Mouse (Mus musculus): Measurements from ENCODE around the gene Tatdn2. TPM values are rescaled to one million over a fixed set of nuclear protein-coding genes. Genes with fewer than 3 reads are reported as not detected.
A peak's percentile ranks its signal among the peaks of the same experiment; 100 is the strongest.

The Tatdn2 gene
- 0.87 and 1.1 TPM in 2 replicates for polyA plus RNA-seq (2016; fragmentation: Nextera tagmentation; extraction: Ambion mirVana)

GRCm38 (mm10) chr6:113696582-113697221 is at the start of gene Tatdn2:
TSS of gene Tatdn2 (plus strand) at chr6:113697050.
- H3K27ac ChIP-seq (ENCODE audit: poor library complexity, severe bottlenecking) = peak within 1 kb of the TSS; percentile 92
- H3K4me1 ChIP-seq (replicated peaks) = peaks cover 56% of the 10 kb centered on the region
- peak within 1 kb of the TSS; percentile 96 for H3K9ac ChIP-seq
- H3K9me3 ChIP-seq (replicated peaks) = no peaks in the 10 kb centered on the region
- no peaks in the 10 kb centered on the region for H3K27me3 ChIP-seq (replicated peaks)
- peak within 1 kb of the TSS; percentile 69 for H3K4me3 ChIP-seq
- H3K36me3 ChIP-seq = peaks cover 34% of the 10 kb centered on the region
- ATAC-seq (ENCODE audit: insufficient number of reproducible peaks, low FRiP score) = peak; percentile 97
- under 1% methylated on average over 58 of the region's 58 CpGs for WGBS
- H3K4me2 ChIP-seq = peak within 1 kb of the TSS; percentile 97

- 82% methylated on average over 7 of the region's 7 CpGs for WGBS
- H3K27ac ChIP-seq (ENCODE audit: poor library complexity, severe bottlenecking) = no peak overlapping the region
- no peaks in the 10 kb centered on the region for H3K36me3 ChIP-seq
- H3K27me3 ChIP-seq (replicated peaks) = no peaks in the 10 kb centered on the region
- H3K4me3 ChIP-seq = no peak overlapping the region
- ATAC-seq (ENCODE audit: insufficient number of reproducible peaks, low FRiP score) = no peak
- H3K9ac ChIP-seq = no peak overlapping the region
- no peak overlapping the region for H3K4me2 ChIP-seq
- no peaks in the 10 kb centered on the region for H3K9me3 ChIP-seq (replicated peaks)
- no peaks in the 10 kb centered on the region; the same call in 1 of the 2 replicates for H3K4me1 ChIP-seq (replicated peaks)
Observed at GRCm38 (mm10) chr6:113649346-113650196, 47.3 kb upstream of the Tatdn2 start.

GRCm38 (mm10) chr6:113650197-113650640 is 46.6 kb upstream of the Tatdn2 start:
- Histone ChIP-seq H3K27ac (ENCODE audit: poor library complexity, severe bottlenecking) (no peak overlapping the region), H3K9ac (no peak overlapping the region), H3K27me3 (replicated peaks) (no peaks in the 10 kb centered on the region), H3K4me2 (no peak overlapping the region), H3K36me3 (no peaks in the 10 kb centered on the region), H3K4me1 (replicated peaks) (0 out of 2 replicates have a peak, but pooled peaks cover 4% of the 10 kb centered on the region), H3K4me3 (no peak overlapping the region), H3K9me3 (replicated peaks) (no peaks in the 10 kb centered on the region)
- no peak for ATAC-seq (ENCODE audit: insufficient number of reproducible peaks, low FRiP score)
- 66% methylated on average over 4 of the region's 4 CpGs for WGBS

- WGBS = 61% methylated on average over 3 of the region's 3 CpGs
Observed at GRCm38 (mm10) chr6:113651626-113652025, 45.2 kb upstream of the Tatdn2 start.

GRCm38 (mm10) chr6:113653551-113653950 is 43.3 kb upstream of the Tatdn2 start:
- 85% methylated on average over 7 of the region's 7 CpGs for WGBS
- H3K4me2 ChIP-seq = no peak overlapping the region
- no peak for ATAC-seq (ENCODE audit: insufficient number of reproducible peaks, low FRiP score)
- no peaks in the 10 kb centered on the region for H3K36me3 ChIP-seq
- no peak overlapping the region for H3K9ac ChIP-seq
- no peak overlapping the region for H3K4me3 ChIP-seq
- H3K9me3 ChIP-seq (replicated peaks) = no peaks in the 10 kb centered on the region
- H3K27ac ChIP-seq (ENCODE audit: poor library complexity, severe bottlenecking) = no peak overlapping the region
- H3K4me1 ChIP-seq (replicated peaks) = peaks cover 7% of the 10 kb centered on the region; the same call in 1 of the 2 replicates
- no peaks in the 10 kb centered on the region for H3K27me3 ChIP-seq (replicated peaks)

More at GRCm38 (mm10) chr6:113651626-113652025, 45.2 kb upstream of the Tatdn2 start:
- no peak for ATAC-seq (ENCODE audit: insufficient number of reproducible peaks, low FRiP score)
- no peak overlapping the region for H3K9ac ChIP-seq
- 0 out of 2 replicates have a peak, but pooled peaks cover 4% of the 10 kb centered on the region for H3K4me1 ChIP-seq (replicated peaks)
- no peak overlapping the region for H3K27ac ChIP-seq (ENCODE audit: poor library complexity, severe bottlenecking)
- H3K36me3 ChIP-seq = no peaks in the 10 kb centered on the region
- no peak overlapping the region for H3K4me2 ChIP-seq
- no peak overlapping the region for H3K4me3 ChIP-seq
- no peaks in the 10 kb centered on the region for H3K27me3 ChIP-seq (replicated peaks)
- no peaks in the 10 kb centered on the region for H3K9me3 ChIP-seq (replicated peaks)

- Histone ChIP-seq H3K27ac (ENCODE audit: poor library complexity, severe bottlenecking) (no peak overlapping the region), H3K27me3 (replicated peaks) (no peaks in the 10 kb centered on the region), H3K9ac (no peak overlapping the region), H3K4me3 (no peak overlapping the region), H3K9me3 (replicated peaks) (no peaks in the 10 kb centered on the region), H3K36me3 (no peaks in the 10 kb centered on the region), H3K4me1 (replicated peaks) (peaks cover 9% of the 10 kb centered on the region), H3K4me2 (no peak overlapping the region)
- WGBS = 68% methylated on average over 8 of the region's 8 CpGs
- no peak for ATAC-seq (ENCODE audit: insufficient number of reproducible peaks, low FRiP score)
Observed at GRCm38 (mm10) chr6:113654102-113654501, 42.7 kb upstream of the Tatdn2 start.

- H3K9ac ChIP-seq = no peak overlapping the region
- H3K4me1 ChIP-seq (replicated peaks) = peaks cover 16% of the 10 kb centered on the region
- no peak overlapping the region for H3K4me3 ChIP-seq
- ATAC-seq (ENCODE audit: insufficient number of reproducible peaks, low FRiP score) = no peak
- WGBS = 72% methylated on average over 16 of the region's 16 CpGs
- no peak overlapping the region for H3K27ac ChIP-seq (ENCODE audit: poor library complexity, severe bottlenecking)
- H3K9me3 ChIP-seq (replicated peaks) = no peaks in the 10 kb centered on the region
- H3K27me3 ChIP-seq (replicated peaks) = no peaks in the 10 kb centered on the region
- no peaks in the 10 kb centered on the region for H3K36me3 ChIP-seq
- H3K4me2 ChIP-seq = no peak overlapping the region
Observed at GRCm38 (mm10) chr6:113654753-113655397, 42.0 kb upstream of the Tatdn2 start.

GRCm38 (mm10) chr6:113655475-113655874 is 41.4 kb upstream of the Tatdn2 start:
- Histone ChIP-seq H3K9me3 (replicated peaks) (no peaks in the 10 kb centered on the region), H3K4me3 (no peak overlapping the region), H3K4me1 (replicated peaks) (peaks cover 22% of the 10 kb centered on the region), H3K9ac (no peak overlapping the region), H3K4me2 (no peak overlapping the region), H3K27ac (ENCODE audit: poor library complexity, severe bottlenecking) (no peak overlapping the region), H3K36me3 (no peaks in the 10 kb centered on the region), H3K27me3 (replicated peaks) (no peaks in the 10 kb centered on the region)
- ATAC-seq (ENCODE audit: insufficient number of reproducible peaks, low FRiP score) = no peak
- WGBS = 82% methylated on average over 3 of the region's 3 CpGs

- ATAC-seq (ENCODE audit: insufficient number of reproducible peaks, low FRiP score) = no peak
- H3K4me2 ChIP-seq = no peak overlapping the region
- H3K36me3 ChIP-seq = no peaks in the 10 kb centered on the region
- peaks cover 36% of the 10 kb centered on the region for H3K4me1 ChIP-seq (replicated peaks)
- H3K9me3 ChIP-seq (replicated peaks) = no peaks in the 10 kb centered on the region
- no peaks in the 10 kb centered on the region for H3K27me3 ChIP-seq (replicated peaks)
- WGBS = 85% methylated on average over 6 of the region's 6 CpGs
- H3K9ac ChIP-seq = no peak overlapping the region
- no peak overlapping the region for H3K4me3 ChIP-seq
- no peak overlapping the region for H3K27ac ChIP-seq (ENCODE audit: poor library complexity, severe bottlenecking)
Observed at GRCm38 (mm10) chr6:113656847-113657246, 40.0 kb upstream of the Tatdn2 start.

GRCm38 (mm10) chr6:113658226-113658625 is 38.6 kb upstream of the Tatdn2 start:
- Histone ChIP-seq H3K9me3 (replicated peaks) (peaks cover 6% of the 10 kb centered on the region), H3K27ac (ENCODE audit: poor library complexity, severe bottlenecking) (no peak overlapping the region), H3K27me3 (replicated peaks) (no peaks in the 10 kb centered on the region), H3K4me1 (replicated peaks) (peaks cover 38% of the 10 kb centered on the region), H3K4me3 (no peak overlapping the region), H3K36me3 (no peaks in the 10 kb centered on the region), H3K4me2 (no peak overlapping the region), H3K9ac (no peak overlapping the region)
- ATAC-seq (ENCODE audit: insufficient number of reproducible peaks, low FRiP score) = no peak
- WGBS = 47% methylated on average over 3 of the region's 3 CpGs
